ENCODE assay signal across 8 mouse cellular contexts in the genomic region with DNA sequence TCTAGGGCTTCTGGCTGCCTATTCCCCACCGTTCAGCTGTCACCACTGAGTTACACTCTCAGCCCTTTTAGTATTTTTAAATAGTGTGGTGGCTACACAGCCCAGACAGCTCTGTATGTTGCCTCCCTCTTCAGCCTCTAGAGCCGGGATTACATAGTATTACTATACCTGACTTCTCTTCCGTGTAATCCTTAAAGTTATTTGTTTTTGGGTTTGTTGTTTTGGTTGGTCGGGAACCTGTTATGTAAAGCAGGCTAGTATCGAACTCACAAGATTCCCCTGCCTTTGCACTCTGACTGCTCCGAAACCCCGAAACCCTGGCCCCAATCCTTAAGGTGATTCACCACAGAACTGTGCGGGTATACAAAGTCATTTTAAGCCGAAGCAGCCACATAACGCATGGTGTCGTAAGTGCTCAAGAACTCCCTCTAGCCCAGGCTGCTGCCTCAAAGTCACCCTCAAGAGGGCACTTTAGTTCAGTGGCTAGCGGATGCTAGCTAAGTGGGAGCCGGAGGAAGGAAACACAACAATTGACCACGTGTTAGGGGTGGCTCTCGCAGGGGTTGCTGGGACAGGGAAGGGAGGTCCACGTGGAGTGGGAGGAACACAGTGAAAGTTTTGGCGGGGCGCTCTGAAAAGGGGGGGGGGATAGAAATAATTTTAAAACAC. TPM values are rescaled to one million over a fixed set of nuclear protein-coding genes. Genes with fewer than 3 reads are reported as not detected.
DNase-seq lines count a peak whose midpoint lies in the region; ATAC-seq lines count a peak whose summit lies in the region.

No protein-coding gene starts in this region.

- DNase-seq in T-cell, adult 2 months (ENCODE audit: low spot score) = peak; percentile 93
- peak; percentile 92 for DNase-seq in cerebellum, adult 9-11 months
- peak; percentile 87 for DNase-seq in hindbrain, embryonic 11.5 days (ENCODE audit: low spot score)
- peak; percentile 75 to 89 for DNase-seq in layer of hippocampus, postnatal 14 days (ENCODE audit: low spot score in 2 of 2)
- DNase-seq in lung, postnatal 4 days = peak; percentile 92
- DNase-seq in right cerebral cortex, adult 18-20 months = peak; percentile 92
- DNase-seq in urinary bladder, adult 2 months (ENCODE audit: low spot score) = peak; percentile 62

- H3K4me3 ChIP-seq in hindbrain, embryonic 11.5 days (ENCODE audit: low read depth, low read length) = peak overlapping the region; percentile 41

- H3K27me3 ChIP-seq in hindbrain, embryonic 11.5 days (ENCODE audit: control insufficient read depth, insufficient read depth, low read length) = no peaks in the 10 kb centered on the region

- H3K4me1 ChIP-seq in hindbrain, embryonic 11.5 days (replicated peaks; ENCODE audit: control insufficient read depth, insufficient read depth, low read length) = peaks cover 14% of the 10 kb centered on the region

- 16% methylated on average over 18 of the region's 18 CpGs for WGBS in hindbrain, embryonic 11.5 days

- H3K9ac ChIP-seq in hindbrain, embryonic 11.5 days (ENCODE audit: low read depth, low read length) = no peak overlapping the region; the same call in 1 of the 2 replicates

- ATAC-seq in frontal cortex, adult (ENCODE audit: low TSS enrichment) = peak; percentile 71
- ATAC-seq in hindbrain, embryonic 11.5 days (ENCODE audit: low FRiP score) = peak; percentile 87

- no peaks in the 10 kb centered on the region for H3K36me3 ChIP-seq in hindbrain, embryonic 11.5 days (ENCODE audit: control insufficient read depth, insufficient read depth, low read length)

- peak overlapping the region; percentile 93 for H3K4me2 ChIP-seq in hindbrain, embryonic 11.5 days (replicated peaks; ENCODE audit: low read depth, low read length)

- no peaks in the 10 kb centered on the region for H3K9me3 ChIP-seq in hindbrain, embryonic 11.5 days (ENCODE audit: control insufficient read depth, low read length)

- H3K27ac ChIP-seq in hindbrain, embryonic 11.5 days (ENCODE audit: low read depth, low read length) = 0 out of 2 replicates have a peak overlapping the region, but pooled peaks have one; percentile 12

RNA-seq across cellular contexts. Expression of gene Msl1, which starts 6.6 kb away (rescaled TPM):
- polyA plus RNA-seq in hindbrain, embryonic 11.5 days (2014; fragmentation: Nextera tagmentation; extraction: Ambion mirVana) = 25.0 and 28.0 TPM in 2 replicates
- 100 to 1,000 TPM; 149 to 161 TPM for total RNA-seq in layer of hippocampus, postnatal 14 days (2021)
- polyA plus RNA-seq in urinary bladder, adult 2 months (2012; rRNA removed) = 57.0 and 58.7 TPM in 2 replicates

RNA-seq across cellular contexts. Expression of gene Nr1d1, which starts 13.6 kb away (rescaled TPM):
- 0.92 and 1.4 TPM in 2 replicates for polyA plus RNA-seq in hindbrain, embryonic 11.5 days (2014; fragmentation: Nextera tagmentation; extraction: Ambion mirVana)
- 10 to 100 TPM; 53.3 to 65.3 TPM for total RNA-seq in layer of hippocampus, postnatal 14 days (2021)
- 119 and 219 TPM in 2 replicates for polyA plus RNA-seq in urinary bladder, adult 2 months (2012; rRNA removed)

RNA-seq across cellular contexts. Expression of gene Casc3, which starts 16.0 kb away (rescaled TPM):
- polyA plus RNA-seq in hindbrain, embryonic 11.5 days (2014; fragmentation: Nextera tagmentation; extraction: Ambion mirVana) = 44.6 and 49.6 TPM in 2 replicates
- 10 to 100 TPM; 56.7 to 59.7 TPM for total RNA-seq in layer of hippocampus, postnatal 14 days (2021)
- polyA plus RNA-seq in urinary bladder, adult 2 months (2012; rRNA removed) = 24.7 and 29.5 TPM in 2 replicates

RNA-seq across cellular contexts. Expression of gene Rapgefl1, which starts 47.9 kb away (rescaled TPM):
- 2.0 and 2.2 TPM in 2 replicates for polyA plus RNA-seq in hindbrain, embryonic 11.5 days (2014; fragmentation: Nextera tagmentation; extraction: Ambion mirVana)
- 100 to 1,000 TPM; 159 to 165 TPM for total RNA-seq in layer of hippocampus, postnatal 14 days (2021)
- 56.6 and 66.4 TPM in 2 replicates for polyA plus RNA-seq in urinary bladder, adult 2 months (2012; rRNA removed)

RNA-seq across cellular contexts. Expression of gene Thra, which starts 48.2 kb away (rescaled TPM):
- polyA plus RNA-seq in hindbrain, embryonic 11.5 days (2014; fragmentation: Nextera tagmentation; extraction: Ambion mirVana) = 34.7 and 41.4 TPM in 2 replicates
- 1,000 to 10,000 TPM; 1,264 to 1,291 TPM for total RNA-seq in layer of hippocampus, postnatal 14 days (2021)
- 62.2 and 88.1 TPM in 2 replicates for polyA plus RNA-seq in urinary bladder, adult 2 months (2012; rRNA removed)

Comparison
In these comparisons a context has a peak if more than half of its experiments do, and no peak if none do; other contexts are left out.
1. Peak in every context shown above with its lines: DNase-seq, ATAC-seq, H3K4me3 ChIP-seq and H3K27ac ChIP-seq.
2. RNA of gene Nr1d1, which starts 13.6 kb away (polyA plus RNA-seq): 119 to 219 TPM in urinary bladder, adult 2 months; 0.92 to 1.4 TPM in hindbrain, embryonic 11.5 days; every median in the first group is over 10 times any median in the second.